Mouse (Mus musculus) bone marrow, adult 2 months (tissue): ENCODE results near the gene Naa15.

Experiments used
- CTCF ChIP-seq: fragments of 200-500 bp; IDR thresholded peaks from 2 replicates; pipeline ENCODE4 v1.5.1; 2011; ENCODE audit warnings: low read length, control low read depth; ENCODE audit not compliant: control insufficient read depth, insufficient read depth
- POLR2A ChIP-seq: fragments of 200-500 bp; IDR thresholded peaks from 2 replicates; pipeline ENCODE4 v1.6.1; 2011; ENCODE audit warnings: low read depth, mild to moderate bottlenecking, control low read depth, low read length, borderline replicate concordance; ENCODE audit not compliant: control insufficient read depth

DNA sequence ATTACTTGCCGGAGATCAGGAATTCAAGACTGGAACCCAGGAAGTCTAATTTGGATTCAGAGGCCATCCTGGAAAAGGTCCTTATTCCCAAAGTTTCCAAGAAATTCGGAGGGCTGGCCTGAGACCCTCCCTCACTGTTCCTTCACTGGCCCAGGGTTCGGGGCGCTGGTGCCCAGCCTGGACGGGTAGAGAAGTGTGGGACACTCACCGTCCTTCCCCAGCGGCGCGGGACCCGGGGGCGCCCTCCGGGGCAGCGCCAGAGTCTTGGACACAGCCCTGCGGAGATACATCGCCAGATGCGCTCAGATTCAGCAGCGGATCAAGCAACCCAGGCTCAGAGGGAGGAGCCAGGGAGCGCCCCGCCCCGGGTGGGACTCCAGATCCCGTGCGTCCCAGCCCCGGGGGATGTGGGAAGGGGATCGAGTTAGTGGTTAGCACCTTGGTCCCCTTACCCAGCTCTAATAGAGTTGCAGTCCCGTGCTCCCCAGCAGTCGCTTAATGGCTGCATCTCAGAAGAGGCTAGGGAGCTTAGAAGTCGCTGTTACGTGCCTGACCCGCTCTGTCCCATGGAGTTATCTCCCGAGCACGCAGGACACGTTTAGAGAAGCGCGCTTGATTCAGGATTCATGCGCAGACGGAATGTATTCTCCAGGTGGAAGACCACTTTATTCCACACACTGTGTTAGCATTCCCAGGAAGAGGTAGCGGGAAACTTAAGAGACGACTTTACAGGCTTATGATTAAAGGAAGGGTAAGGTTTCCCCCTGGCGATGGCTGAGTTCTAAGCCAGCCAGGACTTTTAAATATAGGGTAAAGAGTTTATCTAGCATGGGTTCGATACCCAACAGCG lies 18.5 kb upstream of the Naa15 start, which contains the start of gene Mgarp:
- TF ChIP-seq POLR2A: no peak
- TF ChIP-seq CTCF: no peak
